Mouse (Mus musculus) kidney, embryonic 15.5 days (tissue): ENCODE measurements around the gene Dcst1. TPM values are rescaled to one million over a fixed set of nuclear protein-coding genes. Genes with fewer than 3 reads are reported as not detected.

ENCODE experiments used
- ATAC-seq: fragments of 200-750 bp; cut with Nextera tagmentation; replicated peaks from 2 replicates; pipeline ENCODE4 v1.8.0; 2017; ENCODE audit warnings: moderate TSS enrichment; ENCODE audit not compliant: low FRiP score
- H3K27ac ChIP-seq: fragments of 300-500 bp; sonication (generic); 2 replicates; pipeline ENCODE4 v1.5.1; 2015; ENCODE audit warnings: mild to moderate bottlenecking, inconsistent platforms
- H3K27me3 ChIP-seq: fragments of 300-500 bp; sonication (generic); 2 replicates; pipeline ENCODE4 v1.6.1; 2015; ENCODE audit warnings: inconsistent platforms
- H3K36me3 ChIP-seq: fragments of 300-500 bp; sonication (generic); 2 replicates; pipeline ENCODE4 v1.6.1; 2015; ENCODE audit warnings: inconsistent platforms
- H3K4me1 ChIP-seq: fragments of 300-500 bp; sonication (generic); 2 replicates; pipeline ENCODE4 v1.6.1; 2015; ENCODE audit warnings: inconsistent platforms
- H3K4me2 ChIP-seq: fragments of 300-500 bp; sonication (generic); 2 replicates; pipeline ENCODE4 v1.6.1; 2015; ENCODE audit warnings: moderate library complexity, mild to moderate bottlenecking, inconsistent platforms
- H3K4me3 ChIP-seq: fragments of 300-500 bp; sonication (generic); replicated peaks from 2 replicates; pipeline ENCODE4 v1.5.1; 2015; ENCODE audit warnings: mild to moderate bottlenecking, inconsistent platforms
- H3K9ac ChIP-seq: fragments of 300-500 bp; sonication (generic); 2 replicates; pipeline ENCODE4 v1.6.1; 2015; ENCODE audit warnings: mild to moderate bottlenecking, inconsistent platforms
- H3K9me3 ChIP-seq: fragments of 300-500 bp; sonication (generic); replicated peaks from 2 replicates; pipeline ENCODE4 v1.6.1; 2016; ENCODE audit warnings: inconsistent platforms
- WGBS: fragments of 180-500 bp; shearing (Covaris S2); methylation state at CpG from one replicate; pipeline ENCODE4 v1.1.7; 2015; ENCODE audit warnings: mixed read lengths; 5-methylcytosine and 5-hydroxymethylcytosine counted together
- polyA plus RNA-seq: library from polyadenylated mRNA; unstranded; fragments of >200 nt; fragmentation: Nextera tagmentation; extraction: Ambion mirVana; gene quantifications from 2 replicates; pipeline ENCODE4 v1.2.1, GENCODE M21; 2015

Dcst1 gene
- polyA plus RNA-seq, 1 experiment from 2014 or later = 2.5 TPM

DNA sequence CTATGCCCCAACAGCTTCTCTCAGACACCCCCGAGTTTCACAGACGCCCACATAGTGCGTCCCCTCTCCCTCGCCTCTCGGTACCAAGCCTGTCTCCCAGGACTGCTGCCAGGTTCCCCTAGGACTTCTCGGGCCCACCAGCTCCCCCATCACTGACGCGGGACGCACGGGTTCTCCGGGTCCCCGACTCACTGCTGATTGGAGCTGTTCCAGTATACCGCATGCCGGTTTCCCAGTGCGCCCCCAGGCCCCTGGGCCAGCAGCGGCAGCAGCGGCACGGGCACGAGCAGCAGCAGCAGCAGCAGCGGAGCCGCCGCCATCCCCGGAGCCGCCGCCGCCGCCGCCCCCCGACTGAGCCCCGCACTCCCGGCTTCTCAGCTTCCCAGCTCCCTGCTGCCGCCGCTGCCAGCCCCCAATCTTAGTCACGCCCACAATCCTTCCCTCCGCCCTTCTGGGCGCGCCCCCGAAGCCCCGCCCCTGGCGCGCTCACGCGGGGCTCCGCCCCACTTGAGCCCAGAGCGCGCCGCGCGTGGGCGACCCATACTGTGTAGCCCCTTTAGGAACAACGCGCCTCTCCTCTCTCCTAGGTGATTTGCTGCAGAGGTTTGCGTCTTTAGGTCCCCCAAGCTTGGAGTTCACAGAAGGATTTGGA is 42.4 kb downstream of the Dcst1 start, which contains the start of gene Efna3:
Gene Efna3 (minus strand): TSS at position 452 of the 652 bp plus-strand sequence.
- no peaks in the 10 kb centered on the region for H3K9me3 ChIP-seq
- peaks cover 59% of the 10 kb centered on the region for H3K4me1 ChIP-seq
- peaks cover 52% of the 10 kb centered on the region for H3K27me3 ChIP-seq
- WGBS = under 1% methylated on average over 51 of the region's 53 CpGs
- H3K9ac ChIP-seq = peak within 1 kb of the TSS; percentile 56
- H3K4me3 ChIP-seq = peak within 1 kb of the TSS; percentile 70
- H3K27ac ChIP-seq = peak within 1 kb of the TSS; percentile 37; the same call in 1 of the 2 replicates
- no peaks in the 10 kb centered on the region for H3K36me3 ChIP-seq
- H3K4me2 ChIP-seq = peak within 1 kb of the TSS; percentile 99
- ATAC-seq = peak; percentile 35

GRCm38 (mm10) chr3:89322131-89322500 is 42.9 kb downstream of the Dcst1 start:
- Histone ChIP-seq H3K27me3 (peaks cover 52% of the 10 kb centered on the region), H3K4me2 (peak overlapping the region; percentile 99), H3K9me3 (no peaks in the 10 kb centered on the region), H3K27ac (peak overlapping the region; percentile 37; the same call in 1 of the 2 replicates), H3K9ac (peak overlapping the region; percentile 56), H3K4me1 (peaks cover 59% of the 10 kb centered on the region), H3K4me3 (peak overlapping the region; percentile 70), H3K36me3 (no peaks in the 10 kb centered on the region)
- 1% methylated on average over 14 of the region's 14 CpGs for WGBS
- 0 out of 2 replicates have a peak, but pooled peaks have one; percentile 0 for ATAC-seq

DNA sequence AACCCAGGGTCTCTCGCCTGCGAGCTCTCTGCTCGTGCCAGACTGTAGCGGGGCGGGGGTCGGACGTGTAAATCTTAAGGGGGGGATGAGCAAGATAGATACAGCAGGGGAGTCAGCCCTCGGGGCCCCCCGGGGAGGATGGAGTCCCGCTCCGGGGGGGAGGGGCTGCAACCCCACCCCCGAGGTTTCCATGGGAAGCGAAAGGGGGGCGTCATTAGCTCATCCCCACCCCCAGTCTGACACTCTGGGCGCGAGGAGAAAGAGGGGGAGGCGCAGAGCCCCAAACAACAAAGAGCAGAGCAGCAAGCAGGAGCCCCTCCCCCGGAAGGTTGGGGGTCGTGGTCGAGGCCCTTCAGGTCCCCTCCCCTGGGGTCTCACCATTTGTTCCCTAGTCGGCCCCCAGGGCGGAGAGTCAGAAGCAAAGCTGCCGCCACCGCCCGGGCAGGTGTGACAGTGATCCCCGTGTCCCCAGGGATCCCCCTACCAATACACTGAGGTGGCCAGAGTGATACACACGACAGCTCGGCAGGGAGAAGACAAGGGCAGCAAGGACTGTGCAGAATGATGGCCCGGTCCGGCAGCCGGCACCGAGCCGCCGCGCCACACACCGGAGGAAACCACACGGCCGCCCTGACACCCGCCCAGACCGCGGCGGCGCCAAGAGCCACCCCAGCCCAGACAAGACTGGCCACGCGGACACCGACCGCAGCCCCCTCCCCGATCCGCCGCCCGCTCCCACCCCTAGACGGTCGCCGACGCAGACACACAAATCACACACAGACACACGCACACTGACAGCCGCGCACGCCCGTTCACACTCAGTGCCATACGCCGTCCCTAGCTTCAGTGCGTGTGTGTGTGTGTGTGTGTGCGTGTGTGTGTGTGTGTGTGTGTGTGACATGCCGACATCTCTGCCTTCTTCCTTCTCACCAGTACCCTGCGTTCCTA is 43.6 kb downstream of the Dcst1 start:
- ATAC-seq = 0 out of 2 replicates have a peak, but pooled peaks have one; percentile 3
- Histone ChIP-seq H3K36me3 (no peaks in the 10 kb centered on the region), H3K4me3 (peak overlapping the region; percentile 70), H3K9me3 (no peaks in the 10 kb centered on the region), H3K9ac (peak overlapping the region; percentile 56), H3K27ac (peak overlapping the region; percentile 28; the same call in 1 of the 2 replicates), H3K4me1 (peaks cover 62% of the 10 kb centered on the region), H3K27me3 (peaks cover 52% of the 10 kb centered on the region), H3K4me2 (peak overlapping the region; percentile 99)
- under 1% methylated on average over 65 of the region's 66 CpGs for WGBS

GRCm38 (mm10) chr3:89320581-89321182 is 44.4 kb downstream of the Dcst1 start:
- H3K4me1 ChIP-seq = peaks cover 69% of the 10 kb centered on the region
- H3K9ac ChIP-seq = peak overlapping the region; percentile 56
- no peaks in the 10 kb centered on the region for H3K9me3 ChIP-seq
- H3K4me2 ChIP-seq = peak overlapping the region; percentile 99
- peaks cover 52% of the 10 kb centered on the region for H3K27me3 ChIP-seq
- 1% methylated on average over 40 of the region's 41 CpGs for WGBS
- no peak for ATAC-seq
- H3K27ac ChIP-seq = peak overlapping the region; percentile 28; the same call in 1 of the 2 replicates
- H3K4me3 ChIP-seq = peak overlapping the region; percentile 70
- H3K36me3 ChIP-seq = no peaks in the 10 kb centered on the region

DNA sequence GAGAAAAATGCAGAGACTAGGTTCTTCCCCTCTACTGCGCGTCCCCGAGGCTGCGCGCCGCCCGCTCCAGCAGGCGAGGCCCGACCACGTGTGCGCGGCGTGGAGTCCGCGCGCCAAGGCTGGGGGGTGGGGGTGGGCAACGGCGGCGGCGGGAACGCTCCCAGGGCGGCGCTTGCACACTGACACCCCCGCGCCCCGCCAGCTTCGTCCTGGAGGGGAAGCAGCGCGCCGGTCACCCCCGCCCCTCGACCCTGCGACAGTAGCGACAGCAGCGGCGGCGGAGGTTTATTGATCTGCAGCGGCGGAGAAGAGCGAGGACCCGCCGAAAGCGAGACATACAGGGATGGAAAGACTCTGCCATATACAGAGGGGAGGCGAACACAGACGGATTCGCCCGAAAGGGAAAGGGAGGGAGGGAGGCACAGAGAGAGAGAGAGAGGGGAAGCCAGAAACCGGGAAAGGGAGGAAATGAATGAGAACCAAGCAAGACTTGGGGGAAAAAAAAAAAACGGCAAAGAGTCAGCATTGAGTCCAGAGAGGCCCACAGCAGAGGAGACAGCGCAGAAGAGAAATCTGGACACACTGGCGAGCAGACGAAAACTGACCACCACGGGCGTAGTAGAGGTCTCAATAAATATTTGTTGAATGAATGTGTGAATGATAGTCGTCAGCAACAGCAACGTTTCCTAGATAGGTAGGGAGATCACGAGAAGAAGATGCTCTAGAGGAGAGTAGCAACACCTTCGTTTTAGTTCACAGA is 45.3 kb downstream of the Dcst1 start:
- 2% methylated on average over 55 of the region's 58 CpGs for WGBS
- H3K9me3 ChIP-seq = no peaks in the 10 kb centered on the region
- H3K36me3 ChIP-seq = no peaks in the 10 kb centered on the region
- peaks cover 79% of the 10 kb centered on the region for H3K4me1 ChIP-seq
- H3K27me3 ChIP-seq = peaks cover 50% of the 10 kb centered on the region
- H3K27ac ChIP-seq = peak overlapping the region; percentile 57
- ATAC-seq = no peak
- peak overlapping the region; percentile 70 for H3K4me3 ChIP-seq
- H3K4me2 ChIP-seq = peak overlapping the region; percentile 99
- peak overlapping the region; percentile 34 for H3K9ac ChIP-seq

DNA sequence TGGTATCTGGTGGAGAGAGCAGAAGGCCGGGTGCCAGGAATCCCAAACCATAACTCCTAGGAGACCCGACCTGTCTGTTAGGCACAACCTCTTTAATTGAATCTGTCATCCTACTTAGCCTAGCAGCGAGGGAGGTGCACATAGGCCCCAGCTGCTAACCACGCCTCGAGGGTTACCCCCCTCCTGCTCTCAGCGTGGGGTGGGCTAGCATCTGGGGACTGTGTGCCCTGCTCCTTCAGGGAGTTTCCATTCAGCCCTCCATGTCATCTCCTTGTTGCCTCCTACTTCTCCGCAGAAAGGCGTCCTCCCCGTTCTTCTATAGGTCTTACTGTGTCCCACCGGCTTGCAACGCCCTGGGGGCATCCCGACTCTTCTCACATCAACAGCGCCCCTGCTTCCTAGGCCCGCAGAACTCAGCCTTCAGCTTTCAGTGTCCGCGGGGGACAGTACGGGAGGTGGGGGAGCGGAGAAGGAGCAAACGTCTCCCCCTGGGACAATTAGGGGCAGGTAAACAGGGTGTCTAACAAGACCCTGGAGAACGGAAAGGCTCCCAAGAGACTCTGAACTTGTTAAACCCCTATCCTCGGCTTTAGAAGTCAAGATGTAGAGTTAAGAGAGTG is 46.0 kb downstream of the Dcst1 start:
- H3K4me1 ChIP-seq = peaks cover 82% of the 10 kb centered on the region
- peak overlapping the region; percentile 70 for H3K4me3 ChIP-seq
- no peak for ATAC-seq
- no peaks in the 10 kb centered on the region for H3K36me3 ChIP-seq
- 12% methylated on average over 21 of the region's 21 CpGs for WGBS
- H3K9me3 ChIP-seq = no peaks in the 10 kb centered on the region
- H3K27me3 ChIP-seq = peaks cover 47% of the 10 kb centered on the region
- no peak overlapping the region for H3K27ac ChIP-seq
- peak overlapping the region; percentile 99 for H3K4me2 ChIP-seq
- peak overlapping the region; percentile 34 for H3K9ac ChIP-seq

DNA sequence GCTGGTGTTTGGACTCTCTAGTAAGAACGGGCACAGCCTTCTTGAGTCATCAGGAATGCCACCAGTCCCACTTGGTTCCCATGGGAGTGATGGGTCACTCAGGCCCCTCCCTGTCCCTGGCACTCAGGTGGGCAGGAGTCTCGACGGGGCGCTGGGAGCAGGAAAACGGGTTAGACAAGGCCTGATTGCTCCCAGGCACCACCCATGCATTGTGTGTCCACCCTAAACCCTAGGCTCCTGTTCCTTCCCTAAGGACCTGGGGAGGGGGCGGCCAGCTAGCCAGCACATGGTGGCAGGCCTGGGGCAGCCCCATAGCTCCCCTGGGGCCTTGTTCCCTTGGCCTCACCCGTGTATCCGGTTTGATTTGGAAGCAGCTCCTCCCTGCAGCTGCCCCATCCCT is 46.7 kb downstream of the Dcst1 start:
- no peak for ATAC-seq
- Histone ChIP-seq H3K27ac (no peak overlapping the region), H3K4me1 (peaks cover 82% of the 10 kb centered on the region), H3K4me3 (no peak overlapping the region), H3K4me2 (no peak overlapping the region), H3K9me3 (no peaks in the 10 kb centered on the region), H3K9ac (no peak overlapping the region), H3K36me3 (no peaks in the 10 kb centered on the region), H3K27me3 (peaks cover 45% of the 10 kb centered on the region)
- 76% methylated on average over 8 of the region's 8 CpGs for WGBS

- H3K9ac ChIP-seq = no peak overlapping the region
- peaks cover 42% of the 10 kb centered on the region for H3K27me3 ChIP-seq
- peak overlapping the region; percentile 78 for H3K4me2 ChIP-seq
- no peaks in the 10 kb centered on the region for H3K36me3 ChIP-seq
- ATAC-seq = no peak
- no peak overlapping the region for H3K27ac ChIP-seq
- no peaks in the 10 kb centered on the region for H3K9me3 ChIP-seq
- peak overlapping the region; percentile 15; the same call in 1 of the 2 replicates for H3K4me3 ChIP-seq
- 50% methylated on average over 6 of the region's 6 CpGs for WGBS
- H3K4me1 ChIP-seq = peaks cover 74% of the 10 kb centered on the region
Measured at GRCm38 (mm10) chr3:89317246-89317645, 47.8 kb downstream of the Dcst1 start.

- peaks cover 70% of the 10 kb centered on the region for H3K4me1 ChIP-seq
- H3K27me3 ChIP-seq = peaks cover 40% of the 10 kb centered on the region
- H3K9ac ChIP-seq = no peak overlapping the region
- 4% methylated on average over 4 of the region's 4 CpGs for WGBS
- H3K27ac ChIP-seq = peak overlapping the region; percentile 18; the same call in 1 of the 2 replicates
- no peaks in the 10 kb centered on the region for H3K36me3 ChIP-seq
- peak overlapping the region; percentile 78 for H3K4me2 ChIP-seq
- peak overlapping the region; percentile 42 for H3K4me3 ChIP-seq
- ATAC-seq = peak; percentile 26
- H3K9me3 ChIP-seq = no peaks in the 10 kb centered on the region
Measured at GRCm38 (mm10) chr3:89316833-89317232, 48.2 kb downstream of the Dcst1 start.

- 12% methylated on average over 40 of the region's 40 CpGs for WGBS
Measured at GRCm38 (mm10) chr3:89315930-89316831, 48.9 kb downstream of the Dcst1 start.

More at GRCm38 (mm10) chr3:89315930-89316831, 48.9 kb downstream of the Dcst1 start:
- H3K4me2 ChIP-seq = peak overlapping the region; percentile 78
- H3K36me3 ChIP-seq = no peaks in the 10 kb centered on the region
- H3K4me3 ChIP-seq = peak overlapping the region; percentile 42
- peak overlapping the region; percentile 18; the same call in 1 of the 2 replicates for H3K27ac ChIP-seq
- peaks cover 64% of the 10 kb centered on the region for H3K4me1 ChIP-seq
- ATAC-seq = peak; percentile 5; the same call in 1 of the 2 replicates
- H3K9me3 ChIP-seq = no peaks in the 10 kb centered on the region
- H3K27me3 ChIP-seq = peaks cover 34% of the 10 kb centered on the region
- H3K9ac ChIP-seq = 0 out of 2 replicates have a peak overlapping the region, but pooled peaks have one; percentile 18
